Mouse (Mus musculus): ENCODE measurements around the gene Srsf1.
"Not testable (repeated sequence)": the region's sequence is repeated elsewhere in the genome, so short reads cannot be mapped to it uniquely, and the experiment has no call there.

DNA sequence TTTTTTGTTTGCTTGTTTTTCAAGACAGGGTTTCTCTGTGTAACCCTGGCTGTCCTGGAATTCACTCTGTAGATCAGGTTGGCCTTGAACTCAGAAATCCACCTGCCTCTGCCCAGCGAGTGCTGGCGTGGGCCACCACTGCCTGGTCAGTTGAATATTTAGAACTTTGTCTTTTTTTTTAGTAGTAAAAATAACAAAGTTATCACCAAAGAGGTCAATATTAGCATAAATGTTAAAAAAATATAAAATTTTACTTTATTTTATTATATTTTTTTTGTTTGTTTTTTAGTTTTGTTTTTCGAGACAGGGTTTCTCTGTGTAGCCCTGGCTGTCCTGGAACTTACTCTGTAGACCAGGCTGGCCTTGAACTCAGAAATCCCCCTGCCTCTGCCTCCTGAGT is 2.0 kb upstream of the Srsf1 start:
- TF ChIP-seq POLR2A (IDR thresholded peaks at IDR 0.05; ENCODE audit: control insufficient read depth, extremely low read depth, insufficient read depth, low read length, poor library complexity); CTCF (IDR thresholded peaks at IDR 0.05; ENCODE audit: borderline replicate concordance, control insufficient read depth, extremely low read depth, insufficient read depth, low read length, poor library complexity): not testable (repeated sequence)
